In genomic region chr5:120698801-120699391, GRCm38 (mm10) we compare ENCODE assay signal across 10 mouse cellular contexts. TPM values are rescaled to one million over a fixed set of nuclear protein-coding genes. Genes with fewer than 3 reads are reported as not detected.
A peak's percentile ranks its signal among the peaks of the same experiment; 100 is the strongest.
DNase-seq lines count a peak whose midpoint lies in the region; ATAC-seq and TF ChIP-seq lines count a peak whose summit lies in the region.
"Had no signal": no experiment of that assay in that cellular context is flagged by ENCODE, and none has a peak within 500 bp of the region (broad histone marks: within the 10 kb centered on the region; RNA-seq: fewer than 3 reads in every experiment).

No protein-coding gene starts in this region.

- 54% methylated on average over 16 of the region's 16 CpGs for WGBS in forebrain, embryonic 10.5 days
- 45% methylated on average over 16 of the region's 16 CpGs for WGBS in forebrain, embryonic 11.5 days

- no peaks in the 10 kb centered on the region for H3K9me3 ChIP-seq in forebrain, embryonic 10.5 days
- H3K9me3 ChIP-seq in forebrain, embryonic 11.5 days (ENCODE audit: control insufficient read depth, low read length): no peaks in the 10 kb centered on the region
- H3K9me3 ChIP-seq: heart, embryonic 13.5 days had no signal

- H3K27me3 ChIP-seq in forebrain, embryonic 10.5 days (ENCODE audit: poor library complexity, severe bottlenecking): peaks cover 94% of the 10 kb centered on the region
- peaks cover 29% of the 10 kb centered on the region for H3K27me3 ChIP-seq in forebrain, embryonic 11.5 days (ENCODE audit: control insufficient read depth, insufficient read depth, low read length)

- peaks cover 40% of the 10 kb centered on the region for H3K4me1 ChIP-seq in forebrain, embryonic 10.5 days
- H3K4me1 ChIP-seq in forebrain, embryonic 11.5 days (replicated peaks; ENCODE audit: control insufficient read depth, insufficient read depth, low read length): peaks cover 5% of the 10 kb centered on the region; the same call in 1 of the 2 replicates

- no peak for DNase-seq in forebrain, embryonic 10.5 days (ENCODE audit: extremely low spot score, low spot score)
- DNase-seq in forebrain, embryonic 11.5 days (ENCODE audit: low spot score): no peak
- peak; percentile 72 to 79 for DNase-seq in right cerebral cortex, postnatal 10 days (ENCODE audit: low spot score in 2 of 2)
- no peak for DNase-seq in right cerebral cortex, postnatal 14 days
- peak; percentile 58 to 69 for DNase-seq in layer of hippocampus, adult 2 months (ENCODE audit: low spot score in 2 of 2)
- no peak for DNase-seq in c-Kit-positive CD71-positive TER-119-positive erythroid progenitor cells, embryonic 14.5 days (ENCODE audit: low spot score)
- no peak for DNase-seq in thymus, postnatal 36 days

- peak overlapping the region; percentile 26; the same call in 1 of the 2 replicates for H3K27ac ChIP-seq in forebrain, embryonic 10.5 days
- H3K27ac ChIP-seq in forebrain, embryonic 11.5 days (ENCODE audit: low read depth, low read length): no peak overlapping the region
- peak overlapping the region; percentile 78 for H3K27ac ChIP-seq in layer of hippocampus, adult 2 months
- H3K27ac ChIP-seq: heart, embryonic 13.5 days; liver, embryonic 14.5 days had no signal

- no peak for ATAC-seq in forebrain, embryonic 11.5 days (replicated peaks; ENCODE audit: low FRiP score)
- no peak for ATAC-seq in monocyte, adult 5-6 weeks (replicated peaks; ENCODE audit: insufficient number of reproducible peaks, low FRiP score, low TSS enrichment, poor library complexity, severe bottlenecking)

- no peak overlapping the region for H3K4me2 ChIP-seq in forebrain, embryonic 11.5 days (ENCODE audit: low read depth, low read length, severe bottlenecking)
- H3K4me2 ChIP-seq: heart, embryonic 13.5 days had no signal

- H3K4me3 ChIP-seq in forebrain, embryonic 10.5 days: no peak overlapping the region
- H3K4me3 ChIP-seq in forebrain, embryonic 11.5 days (ENCODE audit: low read depth, low read length): no peak overlapping the region
- H3K4me3 ChIP-seq in layer of hippocampus, adult 2 months: no peak overlapping the region
- H3K4me3 ChIP-seq: heart, embryonic 13.5 days had no signal

- no peak for TF ChIP-seq CTCF in layer of hippocampus, adult 2 months (conservative IDR thresholded peaks at IDR 0.05)

- no peaks in the 10 kb centered on the region for H3K36me3 ChIP-seq in forebrain, embryonic 10.5 days (replicated peaks)
- no peaks in the 10 kb centered on the region for H3K36me3 ChIP-seq in forebrain, embryonic 11.5 days (ENCODE audit: control insufficient read depth, insufficient read depth, low read length)
- H3K36me3 ChIP-seq: heart, embryonic 13.5 days had no signal

- no peak overlapping the region for H3K9ac ChIP-seq in forebrain, embryonic 11.5 days (ENCODE audit: low read length)
- H3K9ac ChIP-seq: heart, embryonic 13.5 days; liver, embryonic 14.5 days had no signal

RNA-seq across cellular contexts. Expression of gene Dtx1, which starts 12.8 kb away (rescaled TPM):
- 1.3 and 2.0 TPM in 2 replicates for polyA plus RNA-seq in forebrain, embryonic 10.5 days (2016; fragmentation: Nextera tagmentation; extraction: Ambion mirVana)
- polyA plus RNA-seq in forebrain, embryonic 11.5 days (2014; fragmentation: Nextera tagmentation; extraction: Ambion mirVana): 6.4 and 6.6 TPM in 2 replicates
- 10 to 100 TPM; 70.9 to 73.9 TPM for total RNA-seq in layer of hippocampus, adult 2 months (2021)
- total RNA-seq in monocyte, adult 5-6 weeks (2017): 5.4 to 12.1 TPM (median 8.1 TPM) in 3 replicates

RNA-seq across cellular contexts. Expression of gene Rasal1, which starts 50.3 kb away (rescaled TPM):
- polyA plus RNA-seq in forebrain, embryonic 10.5 days (2016; fragmentation: Nextera tagmentation; extraction: Ambion mirVana): 0.21 and 0.24 TPM in 2 replicates
- not detected in 2 replicates for polyA plus RNA-seq in forebrain, embryonic 11.5 days (2014; fragmentation: Nextera tagmentation; extraction: Ambion mirVana)
- total RNA-seq in layer of hippocampus, adult 2 months (2021): 10 to 100 TPM; 91.9 to 96.6 TPM
- total RNA-seq in monocyte, adult 5-6 weeks (2017): 0.48 to 0.49 TPM in 2 of 3 replicates, not detected in the other

RNA-seq across cellular contexts. Expression of gene Oas2, which starts 50.8 kb away (rescaled TPM):
- 0.11 TPM in 1 of 2 replicates, not detected in the other for polyA plus RNA-seq in forebrain, embryonic 10.5 days (2016; fragmentation: Nextera tagmentation; extraction: Ambion mirVana)
- polyA plus RNA-seq in forebrain, embryonic 11.5 days (2014; fragmentation: Nextera tagmentation; extraction: Ambion mirVana): 0.15 TPM in 1 of 2 replicates, not detected in the other
- total RNA-seq in layer of hippocampus, adult 2 months (2021): not detected
- 2.2 to 8.7 TPM (median 5.3 TPM) in 3 replicates for total RNA-seq in monocyte, adult 5-6 weeks (2017)

Comparison
In these comparisons a context has a peak if more than half of its experiments do, and no peak if none do; other contexts are left out.
1. DNase-seq: peak in right cerebral cortex, postnatal 10 days (2 of 2) and layer of hippocampus, adult 2 months (2 of 2); none in forebrain, embryonic 10.5 days (single experiment), forebrain, embryonic 11.5 days (single experiment), right cerebral cortex, postnatal 14 days (single experiment), c-Kit-positive CD71-positive TER-119-positive erythroid progenitor cells, embryonic 14.5 days (single experiment) and thymus, postnatal 36 days (0 of 2).
2. RNA of gene Rasal1, which starts 50.3 kb away (total RNA-seq): 91.9 to 96.6 TPM in layer of hippocampus, adult 2 months; 0.48 to 0.49 TPM in monocyte, adult 5-6 weeks; every median in the first group is over 10 times any median in the second.